Mouse (Mus musculus): Measurements from ENCODE around the gene Nfyb. TPM values are rescaled to one million over a fixed set of nuclear protein-coding genes. Genes with fewer than 3 reads are reported as not detected.

The Nfyb gene
- polyA plus RNA-seq, 1 experiment: 40.3 TPM

DNA sequence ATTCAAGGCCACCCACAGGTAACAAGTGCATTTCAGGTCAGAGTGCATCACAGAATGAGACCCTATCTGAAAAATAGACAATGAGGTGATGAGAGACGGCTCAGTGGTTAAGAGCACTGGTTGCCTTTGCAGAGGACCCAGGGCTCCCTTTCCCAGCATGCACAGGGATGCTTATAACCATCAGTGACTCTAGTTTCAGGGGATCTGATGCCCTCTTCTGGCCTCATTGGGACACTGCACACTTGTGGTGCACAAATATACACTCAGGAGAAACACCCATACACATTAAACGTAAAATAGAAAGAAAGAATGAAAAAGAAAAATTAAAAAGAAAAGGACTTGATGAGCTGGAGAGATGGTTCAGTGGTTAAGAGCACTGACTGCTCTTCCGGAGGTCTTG, 27.8 kb upstream of the Nfyb start:
- Histone ChIP-seq H3K4me3 (replicated peaks; ENCODE audit: control insufficient read depth, low read depth, low read length) (no peak overlapping the region), H3K27ac (ENCODE audit: control insufficient read depth, insufficient read depth, low read depth, low read length, poor library complexity) (no peak overlapping the region), H3K4me1 (ENCODE audit: control insufficient read depth, insufficient read depth, low read length) (peaks cover 1% of the 10 kb centered on the region)
- 90% methylated on average over 3 of the region's 3 CpGs for WGBS
- no peak for TF ChIP-seq CTCF (IDR thresholded peaks at IDR 0.05; ENCODE audit: control insufficient read depth, insufficient read depth, low read length)
- TF ChIP-seq POLR2A (IDR thresholded peaks at IDR 0.05; ENCODE audit: borderline replicate concordance, control insufficient read depth, low read depth, low read length): no peak

DNA sequence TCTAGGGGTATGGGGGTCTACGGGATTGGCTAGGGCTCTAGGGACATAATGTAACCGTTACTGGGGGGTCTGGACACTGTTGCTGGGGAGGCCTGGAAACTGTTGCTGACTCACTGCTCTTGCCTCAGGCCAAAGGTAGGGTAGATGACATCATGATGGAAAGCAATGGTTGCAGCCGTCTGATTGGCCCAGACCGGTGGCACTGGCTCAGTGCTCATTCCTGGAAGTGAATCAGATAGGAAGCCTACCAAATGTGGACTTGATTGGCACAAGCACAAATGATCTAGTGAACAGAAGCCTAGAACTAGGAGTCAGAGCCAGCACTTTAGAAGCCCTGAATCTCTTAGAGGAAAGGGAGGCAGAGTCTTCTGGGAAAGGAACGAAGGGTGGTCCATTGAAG, 26.6 kb upstream of the Nfyb start:
- no peak for TF ChIP-seq POLR2A (IDR thresholded peaks at IDR 0.05; ENCODE audit: borderline replicate concordance, control insufficient read depth, low read depth, low read length)
- TF ChIP-seq CTCF (IDR thresholded peaks at IDR 0.05; ENCODE audit: control insufficient read depth, insufficient read depth, low read length): no peak
- 81% methylated on average over 5 of the region's 5 CpGs for WGBS
- peaks cover 1% of the 10 kb centered on the region for H3K4me1 ChIP-seq (ENCODE audit: control insufficient read depth, insufficient read depth, low read length)
- no peak overlapping the region for H3K4me3 ChIP-seq (replicated peaks; ENCODE audit: control insufficient read depth, low read depth, low read length)
- H3K27ac ChIP-seq (ENCODE audit: control insufficient read depth, insufficient read depth, low read depth, low read length, poor library complexity): no peak overlapping the region

DNA sequence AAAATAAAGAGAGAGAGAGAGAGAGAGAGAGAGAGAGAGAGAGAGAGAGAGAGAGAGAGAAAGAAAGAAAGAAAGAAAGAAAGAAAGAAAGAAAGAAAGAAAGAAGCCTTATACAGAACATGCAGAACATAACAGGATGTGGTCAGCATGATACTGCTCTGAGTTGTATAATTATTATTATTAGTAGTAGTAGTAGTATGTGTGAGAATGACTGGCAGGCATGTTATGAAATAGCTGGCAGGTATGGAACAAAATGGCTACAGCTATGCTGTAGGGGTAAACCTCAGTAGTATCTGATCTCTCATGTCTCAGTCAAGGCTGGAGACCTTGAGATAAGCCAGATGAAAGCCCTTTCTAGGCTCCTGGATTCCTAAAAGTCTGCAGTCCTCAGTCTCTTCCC, 25.2 kb upstream of the Nfyb start:
- TF ChIP-seq CTCF (IDR thresholded peaks at IDR 0.05; ENCODE audit: control insufficient read depth, insufficient read depth, low read length) (no peak), POLR2A (IDR thresholded peaks at IDR 0.05; ENCODE audit: borderline replicate concordance, control insufficient read depth, low read depth, low read length) (no peak)
- H3K4me3 ChIP-seq (replicated peaks; ENCODE audit: control insufficient read depth, low read depth, low read length): no peak overlapping the region
- no peaks in the 10 kb centered on the region for H3K4me1 ChIP-seq (ENCODE audit: control insufficient read depth, insufficient read depth, low read length)
- no peak overlapping the region for H3K27ac ChIP-seq (ENCODE audit: control insufficient read depth, insufficient read depth, low read depth, low read length, poor library complexity)

DNA sequence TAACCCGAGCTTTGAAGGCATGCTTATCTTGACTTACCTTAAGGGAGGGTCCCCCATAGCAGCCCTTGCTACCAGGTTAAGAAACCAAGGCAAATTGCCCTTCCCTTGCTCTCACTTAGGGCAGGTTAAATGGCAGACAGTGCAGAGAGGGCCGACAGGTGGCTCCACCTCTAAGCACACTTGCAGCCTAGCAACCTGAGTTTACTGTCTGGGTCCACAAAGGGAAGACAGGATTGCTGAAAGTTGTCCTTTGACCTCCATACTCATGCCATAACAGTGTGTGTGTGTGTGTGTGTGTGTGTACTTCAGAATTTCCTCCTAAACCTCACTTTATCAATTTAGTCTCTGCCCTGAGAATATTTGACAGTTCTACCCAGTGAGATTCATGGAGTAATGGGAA, 18.5 kb upstream of the Nfyb start:
- Histone ChIP-seq H3K27ac (ENCODE audit: control insufficient read depth, insufficient read depth, low read depth, low read length, poor library complexity) (no peak overlapping the region), H3K4me1 (ENCODE audit: control insufficient read depth, insufficient read depth, low read length) (no peaks in the 10 kb centered on the region; the same call in none of the 2 replicates), H3K4me3 (replicated peaks; ENCODE audit: control insufficient read depth, low read depth, low read length) (no peak overlapping the region)
- 52% methylated on average over 2 of the region's 2 CpGs for WGBS
- TF ChIP-seq POLR2A (IDR thresholded peaks at IDR 0.05; ENCODE audit: borderline replicate concordance, control insufficient read depth, low read depth, low read length): no peak
- TF ChIP-seq CTCF (IDR thresholded peaks at IDR 0.05; ENCODE audit: control insufficient read depth, insufficient read depth, low read length): no peak

DNA sequence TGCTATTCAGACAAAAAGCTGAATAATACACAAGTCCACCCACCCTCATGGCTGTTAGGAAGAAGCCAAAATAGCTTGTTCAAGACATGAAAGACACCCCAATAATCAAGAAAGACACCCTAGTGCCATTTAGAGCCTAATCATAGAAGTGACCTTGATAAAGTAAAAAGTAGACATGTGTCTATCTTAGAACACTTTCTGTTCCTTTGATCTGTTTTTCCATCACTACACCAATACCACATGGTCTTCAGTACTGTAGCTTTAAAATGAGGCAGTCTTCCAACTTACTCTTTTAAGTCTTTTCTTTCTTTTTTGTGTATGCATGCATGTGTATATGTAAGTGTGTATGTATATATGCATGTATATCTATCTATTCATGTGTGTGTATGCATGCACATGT, 16.9 kb upstream of the Nfyb start:
- H3K27ac ChIP-seq (ENCODE audit: control insufficient read depth, insufficient read depth, low read depth, low read length, poor library complexity): no peak overlapping the region
- TF ChIP-seq POLR2A (IDR thresholded peaks at IDR 0.05; ENCODE audit: borderline replicate concordance, control insufficient read depth, low read depth, low read length) (no peak), CTCF (IDR thresholded peaks at IDR 0.05; ENCODE audit: control insufficient read depth, insufficient read depth, low read length) (no peak)
- H3K4me1 ChIP-seq (ENCODE audit: control insufficient read depth, insufficient read depth, low read length): no peaks in the 10 kb centered on the region; the same call in none of the 2 replicates
- H3K4me3 ChIP-seq (replicated peaks; ENCODE audit: control insufficient read depth, low read depth, low read length): no peak overlapping the region

DNA sequence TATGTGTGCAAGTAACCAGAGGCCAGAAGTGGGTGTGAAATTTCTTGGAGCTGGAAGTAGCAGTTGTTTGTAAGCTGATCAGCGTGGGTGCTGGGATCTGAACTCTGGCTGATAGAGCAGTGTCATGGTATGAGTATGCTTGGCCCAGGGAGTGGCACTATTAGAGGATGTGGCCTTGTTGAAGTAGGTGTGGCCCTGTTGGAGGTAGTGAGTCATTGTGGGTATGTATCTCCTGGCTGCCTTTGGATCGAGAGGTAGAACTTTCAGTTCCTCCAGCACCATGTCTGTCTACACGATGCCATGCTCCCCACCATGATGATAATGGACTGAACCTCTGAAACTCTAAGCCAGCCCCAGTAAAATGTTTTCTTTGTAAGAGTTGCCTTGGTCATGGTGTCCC, 16.4 kb upstream of the Nfyb start:
- TF ChIP-seq POLR2A (IDR thresholded peaks at IDR 0.05; ENCODE audit: borderline replicate concordance, control insufficient read depth, low read depth, low read length) (no peak), CTCF (IDR thresholded peaks at IDR 0.05; ENCODE audit: control insufficient read depth, insufficient read depth, low read length) (no peak)
- no peak overlapping the region for H3K27ac ChIP-seq (ENCODE audit: control insufficient read depth, insufficient read depth, low read depth, low read length, poor library complexity)
- 34% methylated on average over 3 of the region's 3 CpGs for WGBS
- no peak overlapping the region for H3K4me3 ChIP-seq (replicated peaks; ENCODE audit: control insufficient read depth, low read depth, low read length)
- H3K4me1 ChIP-seq (ENCODE audit: control insufficient read depth, insufficient read depth, low read length): no peaks in the 10 kb centered on the region; the same call in none of the 2 replicates

DNA sequence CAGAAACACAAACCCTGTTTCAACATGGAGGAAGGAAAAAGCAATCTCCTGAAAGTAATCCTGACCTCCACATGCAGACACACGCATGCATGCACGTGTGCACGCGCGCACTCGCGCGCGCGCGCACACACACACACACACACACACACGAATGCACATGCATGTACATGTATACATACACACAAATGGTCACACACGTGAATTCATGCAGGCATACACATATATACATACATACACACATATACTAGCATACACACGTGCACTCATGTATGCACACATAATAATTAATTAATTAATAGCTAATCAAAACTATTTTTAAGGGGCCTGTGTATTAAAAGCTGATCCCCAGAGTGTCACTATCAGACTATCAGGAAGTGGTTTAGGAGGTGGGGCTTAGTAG, 15.9 kb upstream of the Nfyb start:
- WGBS: 94% methylated on average over 14 of the region's 14 CpGs

DNA sequence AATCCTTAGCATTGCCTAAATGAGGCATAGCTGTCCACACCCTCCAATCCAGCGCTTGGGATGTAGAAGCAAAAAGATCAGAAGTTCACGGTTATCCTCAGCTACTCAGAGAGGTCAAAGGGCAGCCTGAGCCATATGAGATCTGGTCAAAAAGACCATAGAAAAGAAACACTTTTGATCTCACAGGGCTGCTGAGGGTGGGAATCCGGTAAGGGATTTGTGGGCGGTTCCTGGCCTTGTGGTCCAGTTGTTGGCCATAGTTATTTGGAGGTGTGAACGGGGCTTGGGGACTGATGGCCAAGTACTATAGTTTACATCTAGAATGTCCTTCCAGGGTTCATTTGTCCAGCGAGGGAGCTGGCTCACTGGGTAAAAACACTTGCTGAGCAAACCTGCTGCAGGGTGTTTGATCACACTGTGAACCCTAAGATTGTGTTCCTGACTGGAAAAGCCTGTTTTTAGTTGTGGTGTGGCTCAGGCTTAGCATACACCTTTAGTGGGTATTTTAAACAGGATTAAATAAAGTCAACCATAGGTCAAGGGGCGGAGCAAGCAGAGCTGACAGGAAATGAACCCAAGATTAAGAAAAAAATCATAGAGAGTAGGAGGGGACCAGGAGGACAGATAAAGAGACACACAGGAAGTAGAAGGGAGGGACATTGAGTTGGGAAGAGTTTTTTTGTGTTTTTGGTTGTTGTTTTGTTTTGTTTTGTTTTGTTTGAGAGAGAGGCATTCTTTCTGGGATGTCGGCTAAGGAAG, 15.0 kb upstream of the Nfyb start:
- H3K4me3 ChIP-seq (replicated peaks; ENCODE audit: control insufficient read depth, low read depth, low read length): no peak overlapping the region
- H3K27ac ChIP-seq (ENCODE audit: control insufficient read depth, insufficient read depth, low read depth, low read length, poor library complexity): no peak overlapping the region
- WGBS: 84% methylated on average over 8 of the region's 8 CpGs
- TF ChIP-seq CTCF (IDR thresholded peaks at IDR 0.05; ENCODE audit: control insufficient read depth, insufficient read depth, low read length) (no peak), POLR2A (IDR thresholded peaks at IDR 0.05; ENCODE audit: borderline replicate concordance, control insufficient read depth, low read depth, low read length) (no peak)
- H3K4me1 ChIP-seq (ENCODE audit: control insufficient read depth, insufficient read depth, low read length): no peaks in the 10 kb centered on the region; the same call in none of the 2 replicates

More for the DNA sequence above, 15.9 kb upstream of the Nfyb start:
- no peak for TF ChIP-seq POLR2A (IDR thresholded peaks at IDR 0.05; ENCODE audit: borderline replicate concordance, control insufficient read depth, low read depth, low read length)
- no peak for TF ChIP-seq CTCF (IDR thresholded peaks at IDR 0.05; ENCODE audit: control insufficient read depth, insufficient read depth, low read length)
- no peak overlapping the region for H3K27ac ChIP-seq (ENCODE audit: control insufficient read depth, insufficient read depth, low read depth, low read length, poor library complexity)
- H3K4me1 ChIP-seq (ENCODE audit: control insufficient read depth, insufficient read depth, low read length): no peaks in the 10 kb centered on the region; the same call in none of the 2 replicates
- no peak overlapping the region for H3K4me3 ChIP-seq (replicated peaks; ENCODE audit: control insufficient read depth, low read depth, low read length)

All from bone marrow, adult 2 months (tissue).